Mouse (Mus musculus) liver, adult 2 months (tissue): ENCODE data around the gene Ykt6.

Experiments
- CTCF ChIP-seq: fragments of 200-500 bp; IDR thresholded peaks from 2 replicates; pipeline ENCODE4 v1.5.1; 2011; ENCODE audit warnings: low read depth, low read length, control low read depth
- POLR2A ChIP-seq: fragments of 200-500 bp; IDR thresholded peaks from 2 replicates; pipeline ENCODE4 v1.6.1; 2011; ENCODE audit warnings: low read length, control low read depth; ENCODE audit not compliant: insufficient read depth; ENCODE audit errors: extremely low read depth

- TF ChIP-seq CTCF (no peak), POLR2A (no peak)
These were observed 24.6 kb downstream of the Ykt6 start for GRCm38 (mm10) chr11:5980108-5980507.
